Mouse (Mus musculus) MEL (cell line): ENCODE measurements around the gene Rpl6. TPM values are rescaled to one million over a fixed set of nuclear protein-coding genes. Genes with fewer than 3 reads are reported as not detected.

Experiments used
- DNase-seq: peaks from one replicate; pipeline ENCODE4 v3.0.0; 2011; ENCODE audit warnings: low read depth, low spot score
- H3K27ac ChIP-seq: 2 replicates; pipeline ENCODE4 v1.5.1; 2012; ENCODE audit warnings: low read depth, mild to moderate bottlenecking, control low read depth, low read length, moderate library complexity; ENCODE audit not compliant: control insufficient read depth
- H3K27me3 ChIP-seq, 2 experiments: fragments of 150-350 bp in 1 of 2; sonication (generic) in 1 of 2; 2 replicates each; pipeline ENCODE4 v1.6.1; 2012; ENCODE audit warnings: low read length in 2 of 2, mild to moderate bottlenecking in 2 of 2, improper control_type of control experiment in 1 of 2, moderate library complexity in 1 of 2; ENCODE audit not compliant: insufficient read depth in 2 of 2, control insufficient read depth in 1 of 2
- H3K36me3 ChIP-seq, 2 experiments: 2 replicates each; pipeline ENCODE4 v1.6.1; 2012 to 2014; ENCODE audit warnings: low read length in 2 of 2, improper control_type of control experiment in 1 of 2, inconsistent platforms in 1 of 2, mild to moderate bottlenecking in 1 of 2; ENCODE audit not compliant: insufficient read depth in 2 of 2, control insufficient read depth in 1 of 2
- H3K4me1 ChIP-seq, 2 experiments: fragments of 150-350 bp in 1 of 2; sonication (generic) in 1 of 2; 2 replicates each; pipeline ENCODE4 v1.6.1; 2012; ENCODE audit warnings: low read length in 2 of 2, improper control_type of control experiment in 1 of 2, mild to moderate bottlenecking in 1 of 2; ENCODE audit not compliant: insufficient read depth in 2 of 2, control insufficient read depth in 1 of 2
- H3K4me3 ChIP-seq, 2 experiments: fragments of 150-350 bp in 1 of 2; sonication (generic) in 1 of 2; 2 replicates each; pipeline ENCODE4 v1.5.1; 2012; ENCODE audit warnings: low read depth in 2 of 2, low read length in 2 of 2, mild to moderate bottlenecking in 2 of 2, moderate library complexity in 2 of 2, control low read depth in 1 of 2, improper control_type of control experiment in 1 of 2; ENCODE audit not compliant: control insufficient read depth in 1 of 2, insufficient read depth in 1 of 2
- H3K79me2 ChIP-seq: 2 replicates; pipeline ENCODE4 v1.6.1; 2012; ENCODE audit warnings: mild to moderate bottlenecking, low read length, moderate library complexity; ENCODE audit not compliant: control insufficient read depth, poor library complexity, insufficient read depth
- H3K9ac ChIP-seq: 2 replicates; pipeline ENCODE4 v1.6.1; 2012; ENCODE audit warnings: low read depth, mild to moderate bottlenecking, control low read depth, low read length, moderate library complexity; ENCODE audit not compliant: control insufficient read depth, poor library complexity, severe bottlenecking
- H3K9me3 ChIP-seq: fragments of 150-350 bp; sonication (generic); replicated peaks from 2 replicates; pipeline ENCODE4 v1.6.1; 2012; ENCODE audit warnings: mild to moderate bottlenecking, low read length, improper control_type of control experiment, moderate library complexity; ENCODE audit not compliant: insufficient read depth
- BHLHE40 ChIP-seq: IDR thresholded peaks from 2 replicates; pipeline ENCODE4 v1.6.1; 2012; ENCODE audit warnings: low read depth, mild to moderate bottlenecking, inconsistent platforms, low read length, improper control_type of control experiment, borderline replicate concordance
- EP300 ChIP-seq, 2 experiments: IDR thresholded peaks; 2 replicates each; pipeline ENCODE4 v1.6.1; 2011; ENCODE audit warnings: improper control_type of control experiment in 2 of 2, low read length in 2 of 2, low read depth in 1 of 2, mild to moderate bottlenecking in 1 of 2
- GATA1 ChIP-seq: IDR thresholded peaks from 2 replicates; pipeline ENCODE4 v1.6.1; 2011; ENCODE audit warnings: low read depth, low read length, improper control_type of control experiment
- HCFC1 ChIP-seq: IDR thresholded peaks from 2 replicates; pipeline ENCODE4 v1.6.1; 2012; ENCODE audit warnings: low read depth, mild to moderate bottlenecking, inconsistent platforms, low read length, improper control_type of control experiment, moderate library complexity
- MYB ChIP-seq: IDR thresholded peaks from 2 replicates; pipeline ENCODE4 v1.6.1; 2011; ENCODE audit warnings: mild to moderate bottlenecking, low read depth, low read length, improper control_type of control experiment
- MYC ChIP-seq: IDR thresholded peaks from 2 replicates; pipeline ENCODE4 v1.6.1; 2011; ENCODE audit warnings: low read depth, mild to moderate bottlenecking, low read length, improper control_type of control experiment, moderate library complexity
- NELFE ChIP-seq: IDR thresholded peaks from 2 replicates; pipeline ENCODE4 v1.6.1; 2011; ENCODE audit warnings: low read depth, low read length, improper control_type of control experiment
- POLR2A ChIP-seq, 2 experiments: IDR thresholded peaks; 2 replicates each; pipeline ENCODE4 v1.6.1; 2011 to 2012; ENCODE audit warnings: low read length in 2 of 2, mild to moderate bottlenecking in 2 of 2, control low read depth in 1 of 2, improper control_type of control experiment in 1 of 2, low read depth in 1 of 2, moderate library complexity in 1 of 2; ENCODE audit not compliant: control insufficient read depth in 1 of 2, insufficient read depth in 1 of 2, poor library complexity in 1 of 2
- SMC3 ChIP-seq: IDR thresholded peaks from 2 replicates; pipeline ENCODE4 v1.6.1; 2011; ENCODE audit warnings: low read depth, low read length, improper control_type of control experiment
- TAL1 ChIP-seq: IDR thresholded peaks from 2 replicates; pipeline ENCODE4 v1.6.1; 2012; ENCODE audit warnings: mild to moderate bottlenecking, inconsistent platforms, low read length, moderate library complexity, mixed read lengths
- ZC3H11A ChIP-seq: IDR thresholded peaks from 2 replicates; pipeline ENCODE4 v1.6.1; 2012; ENCODE audit warnings: low read depth, mild to moderate bottlenecking, inconsistent platforms, low read length, improper control_type of control experiment
- ZKSCAN1 ChIP-seq: IDR thresholded peaks from 2 replicates; pipeline ENCODE4 v1.6.1; 2012; ENCODE audit warnings: low read depth, mild to moderate bottlenecking, inconsistent platforms, low read length, improper control_type of control experiment, moderate library complexity
- polyA plus RNA-seq, 2 experiments: library from polyadenylated mRNA; stranded (reverse) in 1 of 2; unstranded in 1 of 2; fragments of >175 nt in 1 of 2; fragments of >200 nt in 1 of 2; gene quantifications; 2 replicates each; pipeline versions ENCODE4 v1.2.1 to v1.2.4; 2012; ENCODE audit warnings: low replicate concordance in 2 of 2, low read depth in 1 of 2; ENCODE audit not compliant: insufficient read length in 2 of 2, insufficient read depth in 1 of 2, missing spikeins in 1 of 2
- total RNA-seq: library from RNA; depleted of rRNA; stranded (reverse); fragments of 300-350 nt; gene quantifications from 2 replicates; pipeline ENCODE4 v1.2.3, GENCODE M21; 2012

The Rpl6 gene
- total and polyA plus RNA-seq, 3 experiments = 850 to 2,901 (median 2,779) TPM

- Histone ChIP-seq H3K4me1 (no peaks in the 10 kb centered on the region), H3K27me3 (no peaks in the 10 kb centered on the region), H3K9ac (no peak overlapping the region), H3K27ac (no peak overlapping the region), H3K36me3 (peaks cover 0 to 3% of the 10 kb centered on the region in 2 experiments; a peak in 3 of 4 replicates), H3K79me2 (peaks cover 60% of the 10 kb centered on the region), H3K4me3 (no peak overlapping the region), H3K9me3 (no peaks in the 10 kb centered on the region)
- no peak for DNase-seq
- no peak for TF ChIP-seq NELFE
- no peak for TF ChIP-seq SMC3
- no peak for TF ChIP-seq MYC
- TF ChIP-seq ZKSCAN1 = no peak
- TF ChIP-seq HCFC1 = no peak
- TF ChIP-seq MYB = no peak
Measured at GRCm38 (mm10) chr5:121183269-121183668, 21.0 kb upstream of the Rpl6 start.

- TF ChIP-seq HCFC1 = no peak
- TF ChIP-seq EP300 (IDR thresholded peaks at IDR 0.05; ENCODE audit: low read depth in 1 of 2, low read length in 2 of 2) = no peak
- no peak for TF ChIP-seq POLR2A (IDR thresholded peaks at IDR 0.05; ENCODE audit: control insufficient read depth in 1 of 2, insufficient read depth in 1 of 2, low read depth in 1 of 2, low read length in 2 of 2, poor library complexity in 1 of 2)
- no peak for TF ChIP-seq MYB
- Histone ChIP-seq H3K9me3 (no peaks in the 10 kb centered on the region), H3K27me3 (no peaks in the 10 kb centered on the region), H3K79me2 (peaks cover 70% of the 10 kb centered on the region), H3K9ac (no peak overlapping the region), H3K36me3 (peaks cover 2 to 6% of the 10 kb centered on the region in 2 experiments), H3K4me1 (peaks cover 0 to 6% of the 10 kb centered on the region in 2 experiments; a peak in 1 of 4 replicates), H3K4me3 (no peak overlapping the region), H3K27ac (no peak overlapping the region)
- no peak for DNase-seq
Measured at GRCm38 (mm10) chr5:121184375-121184774, 19.9 kb upstream of the Rpl6 start.

GRCm38 (mm10) chr5:121184945-121185551, 19.2 kb upstream of the Rpl6 start:
- Histone ChIP-seq H3K4me3 (no peak overlapping the region), H3K27ac (no peak overlapping the region), H3K9me3 (no peaks in the 10 kb centered on the region), H3K36me3 (peaks cover 0 to 9% of the 10 kb centered on the region in 2 experiments; a peak in 2 of 4 replicates), H3K4me1 (peaks cover 0 to 9% of the 10 kb centered on the region in 2 experiments; a peak in 1 of 4 replicates), H3K9ac (no peak overlapping the region), H3K79me2 (peaks cover 75% of the 10 kb centered on the region), H3K27me3 (no peaks in the 10 kb centered on the region)
- TF ChIP-seq SMC3 = no peak
- TF ChIP-seq TAL1 = no peak
- no peak for TF ChIP-seq BHLHE40
- TF ChIP-seq ZC3H11A = no peak
- TF ChIP-seq GATA1 = no peak
- no peak for DNase-seq
